Mouse (Mus musculus) ES-E14 (cell line): ENCODE results near the gene Asb17. TPM values are rescaled to one million over a fixed set of nuclear protein-coding genes. Genes with fewer than 3 reads are reported as not detected.

ENCODE experiments used
- DNase-seq: peaks from one replicate; pipeline ENCODE4 v3.0.0-alpha.2; 2013; ENCODE audit warnings: low read depth, low spot score
- H3K27ac ChIP-seq: 2 replicates; pipeline ENCODE4 v1.5.1; 2012; ENCODE audit warnings: low read depth, mild to moderate bottlenecking, low read length, moderate library complexity, mixed read lengths; ENCODE audit not compliant: poor library complexity, insufficient read depth, severe bottlenecking
- H3K36me3 ChIP-seq: 2 replicates; pipeline ENCODE4 v1.6.1; 2012; ENCODE audit warnings: mild to moderate bottlenecking, low read length, moderate library complexity, mixed read lengths; ENCODE audit not compliant: control insufficient read depth, poor library complexity, insufficient read depth, severe bottlenecking
- H3K4me1 ChIP-seq, 2 experiments: fragments of 150-350 bp in 1 of 2; sonication (generic) in 1 of 2; 2 replicates each; pipeline ENCODE4 v1.6.1; 2012; ENCODE audit warnings: low read length in 2 of 2, mild to moderate bottlenecking in 1 of 2, mixed read lengths in 1 of 2; ENCODE audit not compliant: control insufficient read depth in 2 of 2, insufficient read depth in 2 of 2, poor library complexity in 1 of 2
- H3K4me3 ChIP-seq, 2 experiments: fragments of 150-350 bp in 1 of 2; sonication (generic) in 1 of 2; 2 replicates each; pipeline ENCODE4 v1.5.1; 2012; ENCODE audit warnings: low read length in 2 of 2, low read depth in 1 of 2, mild to moderate bottlenecking in 1 of 2, mixed read lengths in 1 of 2; ENCODE audit not compliant: insufficient read depth in 1 of 2, poor library complexity in 1 of 2, severe bottlenecking in 1 of 2
- H3K9ac ChIP-seq: 2 replicates; pipeline ENCODE4 v1.6.1; 2012; ENCODE audit warnings: low read depth, mild to moderate bottlenecking, low read length, mixed read lengths; ENCODE audit not compliant: poor library complexity, insufficient read depth, severe bottlenecking
- H3K9me3 ChIP-seq: fragments of 150-350 bp; sonication (generic); 2 replicates; pipeline ENCODE4 v1.6.1; 2012; ENCODE audit warnings: low read depth, mild to moderate bottlenecking, low read length; ENCODE audit not compliant: control insufficient read depth, insufficient read depth
- CHD2 ChIP-seq: IDR thresholded peaks from 2 replicates; pipeline ENCODE4 v1.6.1; 2014; ENCODE audit warnings: mild to moderate bottlenecking, low read depth, low read length, inconsistent platforms
- HCFC1 ChIP-seq: IDR thresholded peaks from 2 replicates; pipeline ENCODE4 v1.6.1; 2012; ENCODE audit warnings: low read length, inconsistent platforms, borderline replicate concordance; ENCODE audit not compliant: insufficient read depth
- MAFK ChIP-seq: IDR thresholded peaks from 2 replicates; pipeline ENCODE4 v1.6.1; 2014; ENCODE audit warnings: mild to moderate bottlenecking, low read depth, low read length, inconsistent platforms; ENCODE audit not compliant: insufficient read depth
- ZC3H11A ChIP-seq: IDR thresholded peaks from 2 replicates; pipeline ENCODE4 v1.6.1; 2012; ENCODE audit warnings: low read depth, mild to moderate bottlenecking, inconsistent platforms, low read length, borderline replicate concordance
- ZNF384 ChIP-seq: IDR thresholded peaks from 2 replicates; pipeline ENCODE4 v1.6.1; 2012; ENCODE audit warnings: low read depth, low read length, inconsistent platforms
- in situ Hi-C, 2 experiments: fragments of 600-800 bp; cut with MboI; formaldehyde crosslinking; loops; one replicate each; pipeline ENCODE4 v1.15.1; 2025; ENCODE audit warnings: low sequenced_read_pairs in 2 of 2, inconsistent platforms in 1 of 2; ENCODE audit not compliant: unreplicated experiment in 2 of 2
- total RNA-seq: library from RNA; depleted of rRNA; stranded (reverse); fragments of 300-350 nt; gene quantifications from 2 replicates; pipeline ENCODE4 v1.2.3, GENCODE M21; 2012; rRNA removed

Gene Asb17
- total RNA-seq, 1 experiment: not detected

DNA sequence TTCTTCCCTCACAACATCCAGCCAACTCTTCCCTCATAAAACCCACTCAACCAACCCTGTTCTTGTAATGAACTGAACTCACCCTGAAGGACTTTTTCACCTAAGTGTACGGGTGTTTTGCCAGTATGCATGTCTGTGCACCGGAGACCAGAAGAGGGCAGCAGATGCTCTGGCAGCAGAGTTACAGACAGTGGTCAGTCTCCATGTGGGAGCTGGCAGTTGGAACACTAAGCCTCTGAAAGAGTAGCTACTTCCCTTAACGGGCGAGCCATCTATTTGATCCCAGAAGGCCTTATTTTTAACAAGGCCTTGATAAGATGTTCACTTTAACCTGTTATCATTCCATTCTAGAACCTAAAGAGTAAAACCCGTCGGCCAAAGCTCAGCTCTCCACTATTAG is 60.6 kb downstream of the Asb17 start:
- Histone ChIP-seq H3K9ac (peak overlapping the region; percentile 81; the same call in 1 of the 2 replicates), H3K4me1 (no peaks in the 10 kb centered on the region), H3K27ac (no peak overlapping the region; the same call in 1 of the 2 replicates), H3K36me3 (peaks cover 21% of the 10 kb centered on the region), H3K9me3 (no peaks in the 10 kb centered on the region), H3K4me3 (peak overlapping the region in 1 of 2 experiments; percentile 62; a peak in 1 of 4 replicates)
- TF ChIP-seq HCFC1: no peak
- no peak for TF ChIP-seq ZC3H11A
- no peak for TF ChIP-seq ZNF384
- TF ChIP-seq MAFK: no peak
- TF ChIP-seq CHD2: no peak
- peak; percentile 58 for DNase-seq
- in situ Hi-C loops: no loop called here

Other genes with a start within 250 kb of the Asb17 start
- 3.8 and 5.7 TPM in 2 replicates for gene St6galnac3, start 119.0 kb upstream of the Asb17 start, total RNA-seq
- gene Msh4, start 61.9 kb downstream of the Asb17 start, total RNA-seq: 1.4 and 2.0 TPM in 2 replicates
- 243 and 307 TPM in 2 replicates for gene Rabggtb, start 68.8 kb downstream of the Asb17 start, total RNA-seq
- gene Acadm, start 100.4 kb downstream of the Asb17 start, total RNA-seq: 94.5 and 101 TPM in 2 replicates
- 0.09 and 0.16 TPM in 2 replicates for gene Slc44a5, start 129.2 kb downstream of the Asb17 start, total RNA-seq